Comparison of ENCODE assay signal across 14 mouse cellular contexts in the genomic region with DNA sequence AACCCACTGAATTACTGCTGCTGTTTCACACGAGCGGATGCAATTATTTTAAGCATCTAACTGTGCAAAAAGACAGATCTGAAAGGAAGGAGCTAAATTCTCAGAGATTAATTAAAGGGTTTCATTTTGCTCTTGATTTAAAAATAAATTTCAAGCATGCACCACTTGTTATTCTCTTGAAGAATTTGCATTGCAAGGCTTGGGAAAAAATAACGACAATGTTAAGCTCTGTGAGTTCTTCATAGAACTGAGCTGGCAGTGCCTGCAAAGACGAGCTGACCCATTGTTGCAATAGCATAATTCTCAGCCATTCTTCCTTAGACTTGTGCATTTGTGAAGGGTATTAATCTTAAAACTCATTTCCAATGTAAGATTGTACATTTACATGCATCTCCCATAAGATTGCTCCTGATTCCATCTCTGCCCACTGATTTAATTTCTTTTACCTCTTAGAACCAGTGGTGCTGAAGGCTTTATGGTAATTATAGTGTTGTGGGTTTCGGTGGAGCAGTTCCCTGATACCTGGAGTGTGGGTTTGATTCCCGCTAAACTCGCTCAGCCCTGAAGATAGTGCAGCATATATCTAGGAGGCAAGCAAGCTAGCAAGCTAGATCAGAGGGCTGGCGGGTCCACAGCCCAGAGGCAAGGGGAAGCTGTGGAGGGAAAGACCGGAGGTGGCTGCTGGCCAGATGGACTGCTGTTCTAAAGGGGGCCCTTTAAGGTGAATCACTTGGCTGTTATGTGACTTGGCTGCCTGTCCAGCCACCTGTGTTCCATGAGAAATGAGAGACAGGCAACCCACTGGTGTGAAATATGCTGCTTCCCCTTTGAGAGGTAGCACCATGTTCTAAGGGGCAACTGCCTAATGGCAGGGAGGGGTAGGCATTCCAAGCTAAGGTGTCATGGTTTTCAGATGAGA.
DNase-seq lines count a peak whose midpoint lies in the region; ATAC-seq and TF ChIP-seq lines count a peak whose summit lies in the region.
"Had no signal": no experiment of that assay in that cellular context is flagged by ENCODE, and none has a peak within 500 bp of the region (broad histone marks: within the 10 kb centered on the region; RNA-seq: fewer than 3 reads in every experiment).

No protein-coding gene starts in this region.

- H3K36me3 ChIP-seq in forebrain, embryonic 14.5 days (ENCODE audit: control insufficient read depth, insufficient read depth, low read length): no peaks in the 10 kb centered on the region
- H3K36me3 ChIP-seq in forebrain, embryonic 10.5 days (replicated peaks): no peaks in the 10 kb centered on the region
- H3K36me3 ChIP-seq in midbrain, embryonic 13.5 days: no peaks in the 10 kb centered on the region
- no peaks in the 10 kb centered on the region for H3K36me3 ChIP-seq in midbrain, embryonic 11.5 days (ENCODE audit: control insufficient read depth, insufficient read depth, low read length)
- H3K36me3 ChIP-seq: liver, embryonic 13.5 days had no signal

- DNase-seq in forebrain, embryonic 14.5 days (ENCODE audit: low spot score): peak; percentile 32
- DNase-seq in forebrain, embryonic 10.5 days (ENCODE audit: extremely low spot score, low spot score): no peak
- DNase-seq in midbrain, embryonic 11.5 days (ENCODE audit: low spot score, missing footprints): no peak
- DNase-seq in cerebellum, postnatal 25 days: peak; percentile 66 to 75
- DNase-seq in adipocyte (ENCODE audit: low spot score): no peak
- no peak for DNase-seq in adrenal gland, adult 8-10 months
- DNase-seq: adrenal gland, postnatal 25 days; heart, postnatal 36 days; kidney, adult 8-10 months; liver, embryonic 13.5 days; lung, postnatal 10 days had no signal

- H3K4me3 ChIP-seq in forebrain, embryonic 14.5 days (ENCODE audit: low read depth, low read length): no peak overlapping the region
- H3K4me3 ChIP-seq in forebrain, embryonic 10.5 days: no peak overlapping the region
- no peak overlapping the region for H3K4me3 ChIP-seq in midbrain, embryonic 13.5 days (replicated peaks)
- H3K4me3 ChIP-seq in midbrain, embryonic 11.5 days (ENCODE audit: low read depth, low read length): no peak overlapping the region
- H3K4me3 ChIP-seq in olfactory bulb, adult 2 months (ENCODE audit: insufficient read depth, low read depth, low read length): no peak overlapping the region
- H3K4me3 ChIP-seq: liver, embryonic 13.5 days had no signal

- H3K4me1 ChIP-seq in forebrain, embryonic 14.5 days (ENCODE audit: control insufficient read depth, insufficient read depth, low read length): peaks cover 11% of the 10 kb centered on the region; the same call in 1 of the 2 replicates
- H3K4me1 ChIP-seq in forebrain, embryonic 10.5 days: peaks cover 18% of the 10 kb centered on the region
- H3K4me1 ChIP-seq in midbrain, embryonic 13.5 days (replicated peaks): peaks cover 14% of the 10 kb centered on the region
- no peaks in the 10 kb centered on the region for H3K4me1 ChIP-seq in midbrain, embryonic 11.5 days (ENCODE audit: control insufficient read depth, insufficient read depth, low read length)
- peaks cover 6% of the 10 kb centered on the region for H3K4me1 ChIP-seq in olfactory bulb, adult 2 months (ENCODE audit: control insufficient read depth, insufficient read depth, low read length)
- H3K4me1 ChIP-seq: liver, embryonic 13.5 days had no signal

- no peaks in the 10 kb centered on the region for H3K9me3 ChIP-seq in forebrain, embryonic 14.5 days (replicated peaks; ENCODE audit: control insufficient read depth, low read length)
- no peaks in the 10 kb centered on the region for H3K9me3 ChIP-seq in forebrain, embryonic 10.5 days
- H3K9me3 ChIP-seq in midbrain, embryonic 13.5 days: no peaks in the 10 kb centered on the region
- H3K9me3 ChIP-seq in midbrain, embryonic 11.5 days (ENCODE audit: control insufficient read depth, low read length): no peaks in the 10 kb centered on the region
- H3K9me3 ChIP-seq: liver, embryonic 13.5 days had no signal

- no peak for TF ChIP-seq POLR2A in olfactory bulb, adult 2 months (IDR thresholded peaks at IDR 0.05; ENCODE audit: insufficient read depth, low read depth, low read length)

- 0 out of 2 replicates have a peak, but pooled peaks have one; percentile 29 for ATAC-seq in forebrain, embryonic 14.5 days
- no peak for ATAC-seq in midbrain, embryonic 13.5 days
- ATAC-seq in midbrain, embryonic 11.5 days (ENCODE audit: low FRiP score): no peak

- H3K27me3 ChIP-seq in forebrain, embryonic 14.5 days (replicated peaks; ENCODE audit: control insufficient read depth, insufficient read depth, low read length): no peaks in the 10 kb centered on the region
- no peaks in the 10 kb centered on the region for H3K27me3 ChIP-seq in forebrain, embryonic 10.5 days (ENCODE audit: poor library complexity, severe bottlenecking)
- H3K27me3 ChIP-seq in midbrain, embryonic 13.5 days: no peaks in the 10 kb centered on the region
- no peaks in the 10 kb centered on the region for H3K27me3 ChIP-seq in midbrain, embryonic 11.5 days (ENCODE audit: control insufficient read depth, insufficient read depth, low read length)
- H3K27me3 ChIP-seq: liver, embryonic 13.5 days had no signal

- H3K4me2 ChIP-seq in forebrain, embryonic 14.5 days (ENCODE audit: low read length): no peak overlapping the region
- H3K4me2 ChIP-seq in midbrain, embryonic 13.5 days (replicated peaks): no peak overlapping the region
- H3K4me2 ChIP-seq in midbrain, embryonic 11.5 days: no peak overlapping the region
- H3K4me2 ChIP-seq: liver, embryonic 13.5 days had no signal

- 37% methylated on average over 9 of the region's 9 CpGs for WGBS in forebrain, embryonic 14.5 days
- 79% methylated on average over 9 of the region's 9 CpGs for WGBS in forebrain, embryonic 10.5 days
- 62% methylated on average over 9 of the region's 9 CpGs for WGBS in midbrain, embryonic 13.5 days
- 78% methylated on average over 9 of the region's 9 CpGs for WGBS in midbrain, embryonic 11.5 days
- WGBS in olfactory bulb, adult 2 months: 28% methylated on average over 9 of the region's 9 CpGs

- H3K9ac ChIP-seq in forebrain, embryonic 14.5 days (ENCODE audit: low read length): no peak overlapping the region
- H3K9ac ChIP-seq in midbrain, embryonic 13.5 days (replicated peaks): no peak overlapping the region
- no peak overlapping the region for H3K9ac ChIP-seq in midbrain, embryonic 11.5 days (ENCODE audit: low read length)
- H3K9ac ChIP-seq: liver, embryonic 13.5 days had no signal

- no peak overlapping the region for H3K27ac ChIP-seq in forebrain, embryonic 14.5 days (ENCODE audit: low read depth, low read length)
- H3K27ac ChIP-seq in forebrain, embryonic 10.5 days: no peak overlapping the region
- H3K27ac ChIP-seq in midbrain, embryonic 13.5 days: peak overlapping the region; percentile 17
- no peak overlapping the region for H3K27ac ChIP-seq in midbrain, embryonic 11.5 days (ENCODE audit: low read depth, low read length)
- H3K27ac ChIP-seq in olfactory bulb, adult 2 months (ENCODE audit: insufficient read depth, low read depth, low read length): peak overlapping the region; percentile 87
- H3K27ac ChIP-seq: liver, embryonic 13.5 days; stomach, postnatal 0 days had no signal

- TF ChIP-seq CTCF in olfactory bulb, adult 2 months (IDR thresholded peaks at IDR 0.05; ENCODE audit: insufficient read depth, low read depth, low read length): no peak

Comparison
In these comparisons a context has a peak if more than half of its experiments do, and no peak if none do; other contexts are left out.
1. DNase-seq: peak in forebrain, embryonic 14.5 days (single experiment) and cerebellum, postnatal 25 days (2 of 2); none in forebrain, embryonic 10.5 days (single experiment), midbrain, embryonic 11.5 days (single experiment), adipocyte (single experiment) and adrenal gland, adult 8-10 months (single experiment).
2. H3K27ac ChIP-seq: peak in midbrain, embryonic 13.5 days (single experiment) and olfactory bulb, adult 2 months (single experiment); none in forebrain, embryonic 14.5 days (single experiment), forebrain, embryonic 10.5 days (single experiment) and midbrain, embryonic 11.5 days (single experiment).